Mouse (Mus musculus): ENCODE measurements around the gene Chst11. TPM values are rescaled to one million over a fixed set of nuclear protein-coding genes. Genes with fewer than 3 reads are reported as not detected.

The Chst11 gene
- polyA plus RNA-seq, 1 experiment = 5.2 TPM

DNA sequence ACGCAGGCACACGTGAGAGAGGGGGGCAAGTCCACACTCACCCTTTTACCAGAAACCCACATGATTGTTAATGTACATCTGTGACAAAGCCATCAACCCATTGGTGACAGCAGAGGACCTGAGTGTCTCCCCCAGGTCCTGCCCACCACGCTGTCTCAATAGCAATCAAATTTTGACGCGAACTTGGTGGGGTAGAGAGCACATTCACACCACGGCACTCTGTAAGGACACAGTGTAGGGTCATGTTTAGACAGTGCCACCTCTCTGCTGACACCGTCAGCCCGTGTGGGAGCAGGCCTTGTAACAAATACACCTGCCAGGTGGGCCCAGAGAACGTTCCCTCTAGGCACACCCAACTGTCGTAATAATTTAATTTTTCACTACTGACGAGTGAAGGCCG is 224.1 kb downstream of the Chst11 start:
- Histone ChIP-seq H3K27ac (ENCODE audit: insufficient read depth, low read length) (no peak overlapping the region), H3K9me3 (replicated peaks; ENCODE audit: control insufficient read depth, insufficient read depth, low read length, poor library complexity, severe bottlenecking) (no peaks in the 10 kb centered on the region), H3K27me3 (ENCODE audit: control insufficient read depth, insufficient read depth, low read length, poor library complexity, severe bottlenecking) (no peaks in the 10 kb centered on the region), H3K4me3 (ENCODE audit: low read depth, low read length) (no peak overlapping the region), H3K4me1 (ENCODE audit: control insufficient read depth, insufficient read depth, low read length) (no peaks in the 10 kb centered on the region), H3K9ac (ENCODE audit: low read depth, poor library complexity, severe bottlenecking) (no peak overlapping the region), H3K36me3 (ENCODE audit: control insufficient read depth, insufficient read depth, low read length, poor library complexity, severe bottlenecking) (no peaks in the 10 kb centered on the region)
- no peak for TF ChIP-seq CTCF (IDR thresholded peaks at IDR 0.05; ENCODE audit: low read depth, low read length)
- no peak for TF ChIP-seq POLR2A (IDR thresholded peaks at IDR 0.05; ENCODE audit: insufficient read depth, low read length)
- TF ChIP-seq EP300 (IDR thresholded peaks at IDR 0.05; ENCODE audit: insufficient read depth, low read depth, low read length) = no peak

DNA sequence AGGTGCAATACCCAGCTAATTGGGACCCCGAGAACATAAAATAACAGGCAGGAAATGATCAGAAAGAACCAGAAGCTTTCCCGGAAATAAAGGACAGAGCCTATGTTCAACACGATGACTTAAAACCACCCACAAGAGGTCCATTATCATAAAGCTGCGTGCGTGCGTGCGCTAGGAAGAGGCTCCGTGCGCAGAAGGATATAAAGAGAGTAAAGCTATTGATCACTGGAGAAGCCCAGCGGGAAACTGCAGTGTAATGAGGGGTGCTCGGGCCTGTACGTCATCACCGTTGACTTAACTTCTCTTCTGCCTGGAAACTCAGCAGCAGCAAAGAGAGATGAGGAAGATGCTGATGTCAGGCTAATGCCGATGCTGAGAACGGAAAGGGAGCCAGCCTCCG is 224.8 kb downstream of the Chst11 start:
- H3K27me3 ChIP-seq (ENCODE audit: control insufficient read depth, insufficient read depth, low read length, poor library complexity, severe bottlenecking) = no peaks in the 10 kb centered on the region
- no peaks in the 10 kb centered on the region for H3K36me3 ChIP-seq (ENCODE audit: control insufficient read depth, insufficient read depth, low read length, poor library complexity, severe bottlenecking)
- no peak overlapping the region for H3K4me3 ChIP-seq (ENCODE audit: low read depth, low read length)
- H3K9ac ChIP-seq (ENCODE audit: low read depth, poor library complexity, severe bottlenecking) = no peak overlapping the region
- no peak overlapping the region for H3K27ac ChIP-seq (ENCODE audit: insufficient read depth, low read length)
- no peaks in the 10 kb centered on the region for H3K4me1 ChIP-seq (ENCODE audit: control insufficient read depth, insufficient read depth, low read length)
- no peaks in the 10 kb centered on the region for H3K9me3 ChIP-seq (replicated peaks; ENCODE audit: control insufficient read depth, insufficient read depth, low read length, poor library complexity, severe bottlenecking)
- TF ChIP-seq EP300 (IDR thresholded peaks at IDR 0.05; ENCODE audit: insufficient read depth, low read depth, low read length) = no peak
- no peak for TF ChIP-seq CTCF (IDR thresholded peaks at IDR 0.05; ENCODE audit: low read depth, low read length)
- no peak for TF ChIP-seq POLR2A (IDR thresholded peaks at IDR 0.05; ENCODE audit: insufficient read depth, low read length)

DNA sequence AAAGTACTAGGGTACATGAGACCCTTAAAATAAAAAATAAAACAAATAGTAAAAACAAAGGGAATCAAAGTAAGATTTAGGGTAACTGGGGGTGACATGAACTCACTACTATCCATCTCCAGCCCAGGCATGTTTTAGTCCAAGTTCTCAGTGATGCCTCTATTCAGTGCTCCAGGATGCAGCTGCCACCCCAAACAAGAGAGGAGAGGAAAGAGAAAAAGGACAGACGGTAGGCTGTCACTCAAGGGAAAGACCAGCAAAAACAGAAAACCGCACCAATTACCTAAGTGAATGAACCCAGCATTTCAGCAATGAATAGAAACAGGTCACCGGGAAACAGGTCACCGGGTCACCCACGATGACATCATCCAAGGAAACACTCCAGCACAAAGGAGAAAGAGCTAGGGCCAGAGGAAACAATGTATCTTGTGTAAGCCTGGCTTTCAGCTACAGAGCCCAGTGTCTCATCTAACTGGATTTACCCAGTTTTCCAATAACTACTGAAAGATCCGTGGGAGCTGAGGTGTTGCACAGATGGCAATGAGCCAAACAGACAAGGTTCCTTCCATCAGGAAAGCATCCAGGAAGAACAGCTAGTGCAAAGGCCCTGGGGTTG is 225.8 kb downstream of the Chst11 start:
- no peak for TF ChIP-seq CTCF (IDR thresholded peaks at IDR 0.05; ENCODE audit: low read depth, low read length)
- TF ChIP-seq POLR2A (IDR thresholded peaks at IDR 0.05; ENCODE audit: insufficient read depth, low read length) = no peak
- no peak for TF ChIP-seq EP300 (IDR thresholded peaks at IDR 0.05; ENCODE audit: insufficient read depth, low read depth, low read length)
- no peak overlapping the region for H3K4me3 ChIP-seq (ENCODE audit: low read depth, low read length)
- H3K27me3 ChIP-seq (ENCODE audit: control insufficient read depth, insufficient read depth, low read length, poor library complexity, severe bottlenecking) = no peaks in the 10 kb centered on the region
- H3K9me3 ChIP-seq (replicated peaks; ENCODE audit: control insufficient read depth, insufficient read depth, low read length, poor library complexity, severe bottlenecking) = no peaks in the 10 kb centered on the region
- H3K27ac ChIP-seq (ENCODE audit: insufficient read depth, low read length) = no peak overlapping the region
- H3K4me1 ChIP-seq (ENCODE audit: control insufficient read depth, insufficient read depth, low read length) = no peaks in the 10 kb centered on the region
- no peaks in the 10 kb centered on the region for H3K36me3 ChIP-seq (ENCODE audit: control insufficient read depth, insufficient read depth, low read length, poor library complexity, severe bottlenecking)
- no peak overlapping the region for H3K9ac ChIP-seq (ENCODE audit: low read depth, poor library complexity, severe bottlenecking)

GRCm38 (mm10) chr10:83212618-83213017 is 227.3 kb downstream of the Chst11 start:
- Histone ChIP-seq H3K4me1 (ENCODE audit: control insufficient read depth, insufficient read depth, low read length) (no peaks in the 10 kb centered on the region), H3K27ac (ENCODE audit: insufficient read depth, low read length) (no peak overlapping the region), H3K9me3 (replicated peaks; ENCODE audit: control insufficient read depth, insufficient read depth, low read length, poor library complexity, severe bottlenecking) (no peaks in the 10 kb centered on the region), H3K4me3 (ENCODE audit: low read depth, low read length) (no peak overlapping the region), H3K9ac (ENCODE audit: low read depth, poor library complexity, severe bottlenecking) (no peak overlapping the region), H3K27me3 (ENCODE audit: control insufficient read depth, insufficient read depth, low read length, poor library complexity, severe bottlenecking) (no peaks in the 10 kb centered on the region), H3K36me3 (ENCODE audit: control insufficient read depth, insufficient read depth, low read length, poor library complexity, severe bottlenecking) (no peaks in the 10 kb centered on the region)
- no peak for TF ChIP-seq EP300 (IDR thresholded peaks at IDR 0.05; ENCODE audit: insufficient read depth, low read depth, low read length)

GRCm38 (mm10) chr10:83215559-83215958 is 230.3 kb downstream of the Chst11 start:
- no peak for TF ChIP-seq CTCF (IDR thresholded peaks at IDR 0.05; ENCODE audit: low read depth, low read length)
- no peak for TF ChIP-seq POLR2A (IDR thresholded peaks at IDR 0.05; ENCODE audit: insufficient read depth, low read length)
- Histone ChIP-seq H3K4me1 (ENCODE audit: control insufficient read depth, insufficient read depth, low read length) (no peaks in the 10 kb centered on the region), H3K27ac (ENCODE audit: insufficient read depth, low read length) (no peak overlapping the region), H3K9ac (ENCODE audit: low read depth, poor library complexity, severe bottlenecking) (no peak overlapping the region), H3K4me3 (ENCODE audit: low read depth, low read length) (no peak overlapping the region), H3K9me3 (replicated peaks; ENCODE audit: control insufficient read depth, insufficient read depth, low read length, poor library complexity, severe bottlenecking) (no peaks in the 10 kb centered on the region), H3K36me3 (ENCODE audit: control insufficient read depth, insufficient read depth, low read length, poor library complexity, severe bottlenecking) (no peaks in the 10 kb centered on the region), H3K27me3 (ENCODE audit: control insufficient read depth, insufficient read depth, low read length, poor library complexity, severe bottlenecking) (no peaks in the 10 kb centered on the region)

GRCm38 (mm10) chr10:83217256-83217655 is 232.0 kb downstream of the Chst11 start:
- no peaks in the 10 kb centered on the region for H3K27me3 ChIP-seq (ENCODE audit: control insufficient read depth, insufficient read depth, low read length, poor library complexity, severe bottlenecking)
- no peak for TF ChIP-seq CTCF (IDR thresholded peaks at IDR 0.05; ENCODE audit: low read depth, low read length)
- TF ChIP-seq POLR2A (IDR thresholded peaks at IDR 0.05; ENCODE audit: insufficient read depth, low read length) = no peak
- no peak for TF ChIP-seq EP300 (IDR thresholded peaks at IDR 0.05; ENCODE audit: insufficient read depth, low read depth, low read length)
- H3K9ac ChIP-seq (ENCODE audit: low read depth, poor library complexity, severe bottlenecking) = no peak overlapping the region
- no peak overlapping the region for H3K27ac ChIP-seq (ENCODE audit: insufficient read depth, low read length)
- H3K36me3 ChIP-seq (ENCODE audit: control insufficient read depth, insufficient read depth, low read length, poor library complexity, severe bottlenecking) = no peaks in the 10 kb centered on the region
- no peak overlapping the region for H3K4me3 ChIP-seq (ENCODE audit: low read depth, low read length)
- H3K4me1 ChIP-seq (ENCODE audit: control insufficient read depth, insufficient read depth, low read length) = no peaks in the 10 kb centered on the region
- no peaks in the 10 kb centered on the region for H3K9me3 ChIP-seq (replicated peaks; ENCODE audit: control insufficient read depth, insufficient read depth, low read length, poor library complexity, severe bottlenecking)

Measured in ES-Bruce4 (cell line).